Mouse (Mus musculus) heart, embryonic 14.5 days (tissue): ENCODE data around the gene Ptpn20. TPM values are rescaled to one million over a fixed set of nuclear protein-coding genes. Genes with fewer than 3 reads are reported as not detected.

Experiments used
- ATAC-seq: fragments of 200-750 bp; cut with Nextera tagmentation; 2 replicates; pipeline ENCODE4 v1.8.0; 2017; ENCODE audit warnings: low read depth, moderate TSS enrichment; ENCODE audit not compliant: insufficient number of reproducible peaks, insufficient read depth, low FRiP score
- H3K27ac ChIP-seq, 2 experiments: fragments of 200-500 bp in 1 of 2; fragments of 300-500 bp in 1 of 2; sonication (generic) in 1 of 2; replicated peaks in 1 of 2; 2 replicates each; pipeline ENCODE4 v1.5.1; 2012 to 2014; ENCODE audit warnings: low read depth in 2 of 2, low read length in 2 of 2, control low read depth in 1 of 2, mild to moderate bottlenecking in 1 of 2, mixed read lengths in 1 of 2; ENCODE audit not compliant: control insufficient read depth in 1 of 2, insufficient read depth in 1 of 2
- H3K27me3 ChIP-seq: fragments of 300-500 bp; sonication (generic); 2 replicates; pipeline ENCODE4 v1.6.1; 2014; ENCODE audit warnings: mild to moderate bottlenecking, low read length, control low read depth; ENCODE audit not compliant: control insufficient read depth, insufficient read depth
- H3K36me3 ChIP-seq: fragments of 300-500 bp; sonication (generic); 2 replicates; pipeline ENCODE4 v1.6.1; 2014; ENCODE audit warnings: mild to moderate bottlenecking, control low read depth, low read length, mixed read lengths; ENCODE audit not compliant: control insufficient read depth, insufficient read depth
- H3K4me1 ChIP-seq, 2 experiments: fragments of 200-500 bp in 1 of 2; fragments of 300-500 bp in 1 of 2; sonication (generic) in 1 of 2; 2 replicates each; pipeline ENCODE4 v1.6.1; 2012 to 2014; ENCODE audit warnings: low read length in 2 of 2, control low read depth in 1 of 2, mixed read lengths in 1 of 2; ENCODE audit not compliant: control insufficient read depth in 2 of 2, insufficient read depth in 2 of 2
- H3K4me2 ChIP-seq: fragments of 300-500 bp; sonication (generic); 2 replicates; pipeline ENCODE4 v1.6.1; 2014; ENCODE audit warnings: mild to moderate bottlenecking, low read length
- H3K4me3 ChIP-seq, 2 experiments: fragments of 200-500 bp in 1 of 2; fragments of 300-500 bp in 1 of 2; sonication (generic) in 1 of 2; 2 replicates each; pipeline ENCODE4 v1.5.1; 2012 to 2014; ENCODE audit warnings: low read length in 2 of 2, mild to moderate bottlenecking in 2 of 2, control low read depth in 1 of 2, low read depth in 1 of 2, moderate library complexity in 1 of 2; ENCODE audit not compliant: control insufficient read depth in 1 of 2, insufficient read depth in 1 of 2
- H3K9ac ChIP-seq: fragments of 300-500 bp; sonication (generic); 2 replicates; pipeline ENCODE4 v1.6.1; 2014; ENCODE audit warnings: mild to moderate bottlenecking, low read length
- H3K9me3 ChIP-seq: fragments of 300-500 bp; sonication (generic); 2 replicates; pipeline ENCODE4 v1.6.1; 2016; ENCODE audit warnings: low read length, control low read depth; ENCODE audit not compliant: control insufficient read depth
- WGBS: fragments of 180-500 bp; shearing (Covaris S2); extraction: QIAGEN DNeasy Blood & Tissue Kit; methylation state at CpG from one replicate; pipeline ENCODE4 v1.1.7; 2014; 5-methylcytosine and 5-hydroxymethylcytosine counted together
- polyA plus RNA-seq: library from polyadenylated mRNA; unstranded; fragments of >200 nt; fragmentation: Nextera tagmentation; extraction: Ambion mirVana; gene quantifications from 2 replicates; pipeline ENCODE4 v1.2.1, GENCODE M21; 2014

Gene Ptpn20
- polyA plus RNA-seq, 1 experiment from 2014 or later, result 0.16 TPM

GRCm38 (mm10) chr14:33639357-33639756 is 50.4 kb downstream of the Ptpn20 start:
- no peak overlapping the region for H3K4me3 ChIP-seq
- H3K4me1 ChIP-seq, result no peaks in the 10 kb centered on the region
- H3K9me3 ChIP-seq, result no peaks in the 10 kb centered on the region
- no peaks in the 10 kb centered on the region for H3K36me3 ChIP-seq
- no peak overlapping the region for H3K27ac ChIP-seq
- H3K9ac ChIP-seq, result no peak overlapping the region
- ATAC-seq, result no peak
- H3K27me3 ChIP-seq, result no peaks in the 10 kb centered on the region
- H3K4me2 ChIP-seq, result no peak overlapping the region
- 74% methylated on average over 5 of the region's 5 CpGs for WGBS

GRCm38 (mm10) chr14:33650721-33651120 is 61.7 kb downstream of the Ptpn20 start:
- no peaks in the 10 kb centered on the region for H3K27me3 ChIP-seq
- no peak overlapping the region for H3K4me3 ChIP-seq
- H3K9ac ChIP-seq, result no peak overlapping the region
- H3K4me1 ChIP-seq, result no peaks in the 10 kb centered on the region
- H3K9me3 ChIP-seq, result peaks cover 3% of the 10 kb centered on the region; the same call in 1 of the 2 replicates
- no peak overlapping the region for H3K4me2 ChIP-seq
- ATAC-seq, result no peak
- H3K36me3 ChIP-seq, result no peaks in the 10 kb centered on the region
- no peak overlapping the region for H3K27ac ChIP-seq
- WGBS, result 87% methylated on average over 9 of the region's 9 CpGs

GRCm38 (mm10) chr14:33657471-33657901 is 68.5 kb downstream of the Ptpn20 start:
- no peak overlapping the region for H3K9ac ChIP-seq
- no peak overlapping the region for H3K4me2 ChIP-seq
- ATAC-seq, result no peak
- no peaks in the 10 kb centered on the region for H3K9me3 ChIP-seq
- WGBS, result 81% methylated on average over 7 of the region's 7 CpGs
- no peaks in the 10 kb centered on the region for H3K27me3 ChIP-seq
- no peak overlapping the region for H3K27ac ChIP-seq
- H3K4me1 ChIP-seq, result peaks cover 0 to 2% of the 10 kb centered on the region in 2 experiments; a peak in 1 of 4 replicates
- H3K4me3 ChIP-seq, result no peak overlapping the region
- no peaks in the 10 kb centered on the region for H3K36me3 ChIP-seq

- H3K36me3 ChIP-seq, result no peaks in the 10 kb centered on the region
- peaks cover 0 to 2% of the 10 kb centered on the region in 2 experiments; a peak in 1 of 4 replicates for H3K4me1 ChIP-seq
- WGBS, result 78% methylated on average over 2 of the region's 2 CpGs
- H3K4me3 ChIP-seq, result no peak overlapping the region
- no peak overlapping the region for H3K4me2 ChIP-seq
- no peaks in the 10 kb centered on the region for H3K27me3 ChIP-seq
- no peak overlapping the region for H3K9ac ChIP-seq
- no peak for ATAC-seq
- H3K27ac ChIP-seq, result no peak overlapping the region
- no peaks in the 10 kb centered on the region for H3K9me3 ChIP-seq
Observed at GRCm38 (mm10) chr14:33658331-33658730, 69.3 kb downstream of the Ptpn20 start.

- Histone ChIP-seq H3K4me2 (no peak overlapping the region), H3K9ac (no peak overlapping the region), H3K4me1 (peaks cover 0 to 2% of the 10 kb centered on the region in 2 experiments; a peak in 1 of 4 replicates), H3K27ac (no peak overlapping the region), H3K27me3 (no peaks in the 10 kb centered on the region), H3K36me3 (no peaks in the 10 kb centered on the region), H3K9me3 (no peaks in the 10 kb centered on the region), H3K4me3 (no peak overlapping the region)
- no peak for ATAC-seq
- WGBS, result 44% methylated on average over 9 of the region's 9 CpGs
Observed at GRCm38 (mm10) chr14:33662080-33662479, 73.1 kb downstream of the Ptpn20 start.

- Histone ChIP-seq H3K4me2 (no peak overlapping the region), H3K36me3 (no peaks in the 10 kb centered on the region), H3K27me3 (no peaks in the 10 kb centered on the region), H3K27ac (no peak overlapping the region), H3K4me1 (peaks cover 0 to 2% of the 10 kb centered on the region in 2 experiments; a peak in 1 of 4 replicates), H3K4me3 (no peak overlapping the region), H3K9ac (no peak overlapping the region), H3K9me3 (no peaks in the 10 kb centered on the region)
- 81% methylated on average over 6 of the region's 6 CpGs for WGBS
- no peak for ATAC-seq
Observed at GRCm38 (mm10) chr14:33666301-33666700, 77.3 kb downstream of the Ptpn20 start.

- no peak for ATAC-seq
- WGBS, result 89% methylated on average over 10 of the region's 11 CpGs
- no peaks in the 10 kb centered on the region for H3K36me3 ChIP-seq
Observed at GRCm38 (mm10) chr14:33669891-33670290, 80.9 kb downstream of the Ptpn20 start.

GRCm38 (mm10) chr14:33673350-33674087 is 84.5 kb downstream of the Ptpn20 start:
- Histone ChIP-seq H3K27ac (no peak overlapping the region), H3K4me3 (no peak overlapping the region), H3K9ac (no peak overlapping the region), H3K36me3 (no peaks in the 10 kb centered on the region), H3K4me1 (no peaks in the 10 kb centered on the region), H3K4me2 (no peak overlapping the region), H3K27me3 (no peaks in the 10 kb centered on the region), H3K9me3 (no peaks in the 10 kb centered on the region)
- WGBS, result 71% methylated on average over 5 of the region's 5 CpGs
- ATAC-seq, result no peak

More at GRCm38 (mm10) chr14:33669891-33670290, 80.9 kb downstream of the Ptpn20 start:
- no peaks in the 10 kb centered on the region for H3K27me3 ChIP-seq
- H3K4me2 ChIP-seq, result no peak overlapping the region
- no peak overlapping the region for H3K9ac ChIP-seq
- no peaks in the 10 kb centered on the region for H3K4me1 ChIP-seq
- H3K4me3 ChIP-seq, result no peak overlapping the region
- H3K27ac ChIP-seq, result no peak overlapping the region
- H3K9me3 ChIP-seq, result no peaks in the 10 kb centered on the region
